Mouse (Mus musculus) megakaryocyte, embryonic 14.5 days (primary cell): ENCODE results near the gene Slc7a4.

Experiments used
- FLI1 ChIP-seq: IDR thresholded peaks from 2 replicates; pipeline ENCODE4 v1.6.1; 2012; ENCODE audit warnings: low read length, inconsistent platforms, mixed read lengths
- GATA1 ChIP-seq: IDR thresholded peaks from 3 replicates; pipeline ENCODE4 v1.6.1; 2012; ENCODE audit warnings: mixed read lengths, low read length, inconsistent platforms, borderline replicate concordance

- no peak for TF ChIP-seq GATA1
- TF ChIP-seq FLI1 = no peak
These were observed 38.9 kb upstream of the Slc7a4 start for GRCm38 (mm10) chr16:17621936-17622335.
